Mouse (Mus musculus) midbrain, embryonic 10.5 days (tissue): ENCODE results near the gene Slc25a22. TPM values are rescaled to one million over a fixed set of nuclear protein-coding genes. Genes with fewer than 3 reads are reported as not detected.

ENCODE experiments used
- DNase-seq: peaks from one replicate; pipeline ENCODE4 v3.0.0-alpha.2; 2017; ENCODE audit warnings: low spot score
- H3K27ac ChIP-seq: fragments of 300-500 bp; sonication (generic); replicated peaks from 2 replicates; pipeline ENCODE4 v1.5.1; 2016; ENCODE audit warnings: mild to moderate bottlenecking
- H3K27me3 ChIP-seq: fragments of 300-500 bp; sonication (generic); 2 replicates; pipeline ENCODE4 v1.6.1; 2016; ENCODE audit warnings: low read depth, mild to moderate bottlenecking; ENCODE audit not compliant: poor library complexity, severe bottlenecking
- H3K36me3 ChIP-seq: fragments of 300-500 bp; sonication (generic); 2 replicates; pipeline ENCODE4 v1.6.1; 2016; ENCODE audit warnings: mild to moderate bottlenecking, moderate library complexity
- H3K4me1 ChIP-seq: fragments of 300-500 bp; sonication (generic); 2 replicates; pipeline ENCODE4 v1.6.1; 2016
- H3K4me3 ChIP-seq: fragments of 300-500 bp; sonication (generic); 2 replicates; pipeline ENCODE4 v1.5.1; 2016; ENCODE audit warnings: mild to moderate bottlenecking, moderate library complexity
- H3K9me3 ChIP-seq: fragments of 300-500 bp; sonication (generic); replicated peaks from 2 replicates; pipeline ENCODE4 v1.6.1; 2016; ENCODE audit warnings: mild to moderate bottlenecking
- WGBS: fragments of 180-500 bp; shearing (Covaris S2); methylation state at CpG from one replicate; pipeline ENCODE4 v1.1.7; 2016; 5-methylcytosine and 5-hydroxymethylcytosine counted together
- polyA plus RNA-seq: library from polyadenylated mRNA; unstranded; fragments of >200 nt; fragmentation: Nextera tagmentation; extraction: Ambion mirVana; gene quantifications from 2 replicates; pipeline ENCODE4 v1.2.1, GENCODE M21; 2016

The Slc25a22 gene
- polyA plus RNA-seq, 1 experiment from 2014 or later = 43.7 TPM

DNA sequence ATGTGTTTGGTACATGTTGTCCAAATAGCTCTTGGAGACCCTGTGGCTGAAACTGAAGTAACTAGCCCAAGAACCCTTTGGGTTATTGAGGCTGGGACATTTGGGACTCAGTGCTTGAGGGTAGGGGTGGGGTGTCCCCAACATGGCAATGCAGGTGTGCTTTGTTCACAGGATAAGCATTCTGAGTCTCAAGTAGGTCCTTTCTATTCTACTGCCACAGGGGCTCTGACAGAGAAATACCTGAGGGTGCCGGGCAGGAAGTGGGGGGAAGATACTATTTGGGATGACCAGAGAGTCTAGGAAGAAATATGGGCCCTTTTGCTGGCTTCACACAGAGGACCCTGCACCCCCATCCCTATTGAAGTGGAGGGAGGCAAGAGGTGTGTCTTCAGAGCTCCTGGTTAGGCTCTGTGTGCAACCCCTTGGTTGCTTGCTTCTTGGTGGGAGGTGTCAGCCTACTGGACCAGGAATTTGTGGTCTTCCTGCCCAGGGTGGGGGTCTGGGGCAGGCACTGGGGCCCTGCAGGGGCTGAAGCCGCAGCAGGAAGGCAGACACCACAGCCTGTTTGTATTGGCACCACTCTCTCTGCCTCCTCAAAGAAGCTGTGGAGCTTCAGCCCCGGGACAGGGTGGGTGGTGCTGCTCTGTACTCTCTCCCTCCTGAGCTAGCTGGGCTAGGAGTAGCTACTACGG is 40.0 kb upstream of the Slc25a22 start:
- WGBS = 72% methylated on average over 4 of the region's 4 CpGs
- Histone ChIP-seq H3K4me3 (no peak overlapping the region), H3K36me3 (peaks cover 6% of the 10 kb centered on the region), H3K4me1 (peaks cover 67% of the 10 kb centered on the region), H3K9me3 (no peaks in the 10 kb centered on the region), H3K27ac (no peak overlapping the region), H3K27me3 (peaks cover 50% of the 10 kb centered on the region)
- no peak for DNase-seq

DNA sequence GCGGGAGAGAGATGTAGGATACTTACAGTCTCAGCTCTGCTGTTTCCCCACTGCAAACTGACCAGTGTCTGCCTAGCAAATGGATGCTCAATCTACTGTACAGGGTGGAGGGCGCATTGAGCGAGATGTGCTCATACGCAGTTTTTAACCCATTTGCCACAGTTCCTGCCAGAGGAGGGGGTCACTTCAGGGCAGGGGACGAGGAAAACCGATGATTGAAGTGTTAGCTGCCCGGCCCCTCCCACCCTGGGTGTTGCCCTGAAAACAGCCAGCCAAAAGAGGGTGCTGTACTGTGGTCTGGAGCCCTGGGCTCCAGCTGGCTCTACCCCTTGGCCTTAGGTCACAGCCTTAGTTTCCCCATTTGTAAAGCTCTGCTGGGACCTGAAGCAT is 39.3 kb upstream of the Slc25a22 start:
- Histone ChIP-seq H3K4me1 (peaks cover 61% of the 10 kb centered on the region), H3K36me3 (peaks cover 14% of the 10 kb centered on the region), H3K27me3 (peaks cover 42% of the 10 kb centered on the region), H3K4me3 (peak overlapping the region; percentile 84), H3K27ac (peak overlapping the region; percentile 99), H3K9me3 (no peaks in the 10 kb centered on the region)
- 21% methylated on average over 7 of the region's 7 CpGs for WGBS
- no peak for DNase-seq

DNA sequence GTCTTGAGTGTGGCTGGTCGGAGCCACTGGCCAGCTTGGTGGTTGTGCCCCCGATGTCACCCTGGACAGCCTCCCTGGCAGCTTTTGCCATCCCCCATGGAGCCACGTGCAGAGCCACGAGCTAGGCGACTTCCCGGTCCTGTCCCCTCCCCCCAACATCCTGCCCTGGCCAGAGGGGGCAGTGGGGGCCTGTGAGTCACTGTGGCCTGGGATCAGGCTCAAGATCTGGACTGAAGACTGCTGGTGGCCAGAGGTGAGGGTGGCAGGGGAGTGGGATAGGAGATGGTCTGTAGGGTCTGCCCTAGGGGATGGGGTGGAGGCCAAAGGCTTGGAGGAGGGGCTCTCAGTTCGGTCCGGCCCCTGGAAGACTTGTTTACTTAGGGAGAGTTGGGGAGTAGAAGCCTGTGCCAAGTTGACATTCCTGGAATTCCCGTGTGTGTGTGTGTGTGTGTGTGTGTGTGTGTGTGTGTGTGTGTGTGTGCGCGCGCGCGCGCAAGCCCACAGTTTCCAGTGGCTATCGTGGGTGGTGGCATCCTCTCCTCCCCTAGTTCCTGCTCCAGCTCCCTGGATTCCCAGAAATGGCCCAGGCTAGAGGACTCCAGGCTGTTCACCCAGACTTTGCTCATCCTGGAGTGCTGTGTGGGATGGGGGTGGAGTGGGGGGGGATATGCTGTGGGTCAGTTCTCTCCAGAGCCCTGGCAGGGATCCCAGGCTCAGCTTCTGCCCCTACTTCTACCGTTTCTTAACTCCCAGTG is 38.7 kb upstream of the Slc25a22 start:
- 4% methylated on average over 17 of the region's 17 CpGs for WGBS
- peaks cover 18% of the 10 kb centered on the region for H3K36me3 ChIP-seq
- peaks cover 55% of the 10 kb centered on the region for H3K4me1 ChIP-seq
- peak; percentile 61 for DNase-seq
- peak overlapping the region; percentile 99 for H3K27ac ChIP-seq
- no peaks in the 10 kb centered on the region for H3K9me3 ChIP-seq
- peaks cover 37% of the 10 kb centered on the region for H3K27me3 ChIP-seq
- peak overlapping the region; percentile 84 for H3K4me3 ChIP-seq

DNA sequence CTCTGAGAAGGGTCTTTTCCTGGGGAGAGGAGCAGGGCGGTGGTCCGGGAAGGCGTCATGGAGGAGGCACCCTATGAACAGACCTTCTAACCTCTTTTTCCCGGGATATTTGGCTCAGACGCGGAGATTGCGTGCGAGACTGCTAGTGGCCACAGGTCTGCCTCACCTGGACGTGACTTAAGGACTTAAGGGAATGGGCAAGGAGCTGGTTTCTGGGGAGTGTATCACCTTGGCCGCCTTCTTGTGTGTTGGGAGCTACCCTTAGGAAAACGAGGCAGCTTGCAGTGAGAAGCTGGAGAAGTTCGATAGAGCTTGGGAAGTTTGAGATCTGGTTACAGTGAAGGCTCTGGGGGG is 38.1 kb upstream of the Slc25a22 start:
- DNase-seq = no peak
- H3K36me3 ChIP-seq = peaks cover 24% of the 10 kb centered on the region
- WGBS = 4% methylated on average over 12 of the region's 12 CpGs
- H3K4me1 ChIP-seq = peaks cover 49% of the 10 kb centered on the region
- peak overlapping the region; percentile 84 for H3K4me3 ChIP-seq
- H3K27me3 ChIP-seq = peaks cover 31% of the 10 kb centered on the region
- no peaks in the 10 kb centered on the region for H3K9me3 ChIP-seq
- peak overlapping the region; percentile 99 for H3K27ac ChIP-seq

DNA sequence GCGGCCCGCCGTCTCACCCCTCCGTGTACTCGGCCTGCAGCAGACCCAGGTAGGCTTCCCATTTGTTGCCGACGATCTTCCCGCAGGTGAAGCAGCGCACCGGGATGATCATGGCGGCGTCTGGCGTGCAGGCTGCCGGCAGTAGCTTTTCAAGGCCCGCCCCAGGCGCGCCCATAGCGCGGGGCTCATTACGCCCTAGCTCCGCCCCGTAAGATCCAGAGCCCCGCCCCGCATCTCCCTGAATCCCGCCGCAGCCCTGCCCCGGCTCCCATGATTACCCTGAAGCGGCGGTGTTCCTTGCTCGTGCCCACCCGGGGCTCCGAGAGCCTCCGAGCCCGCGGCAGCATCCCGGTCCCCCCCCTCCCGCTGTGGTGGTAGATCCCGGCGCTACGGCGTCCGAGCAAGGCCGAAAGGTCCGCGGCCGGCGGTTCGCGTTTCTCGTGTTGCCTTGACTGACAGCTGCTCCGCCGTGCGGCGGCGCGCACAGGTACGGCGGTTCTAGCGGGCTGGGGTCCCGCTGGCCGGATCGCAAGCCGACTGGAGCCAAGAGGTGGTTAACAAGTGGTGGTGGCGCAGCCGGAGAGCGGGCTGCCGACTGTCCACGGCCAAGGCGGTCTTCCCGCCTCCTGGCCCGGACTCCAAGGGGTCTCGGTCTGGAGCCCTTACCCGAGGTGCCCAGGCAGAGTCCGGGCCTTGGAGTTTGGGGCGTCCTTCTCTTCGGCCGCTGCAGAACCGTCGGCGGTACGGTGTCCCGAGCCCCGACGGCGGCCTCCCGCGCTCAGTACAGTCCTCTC is 37.5 kb upstream of the Slc25a22 start, which contains the start of the genes Polr2l and Tspan4:
TSS of gene Polr2l (minus strand) at position 122 of the 794 bp plus-strand sequence.
TSS of gene Tspan4 (plus strand) at position 230 of the 794 bp plus-strand sequence.
- DNase-seq = peak; percentile 91
- peak within 1 kb of the TSS; percentile 84 for H3K4me3 ChIP-seq
- H3K27ac ChIP-seq = peak within 1 kb of the TSS; percentile 99
- peaks cover 30% of the 10 kb centered on the region for H3K36me3 ChIP-seq
- WGBS = under 1% methylated on average over 87 of the region's 87 CpGs
- H3K9me3 ChIP-seq = no peaks in the 10 kb centered on the region
- peaks cover 31% of the 10 kb centered on the region for H3K27me3 ChIP-seq
- H3K4me1 ChIP-seq = peaks cover 47% of the 10 kb centered on the region

DNA sequence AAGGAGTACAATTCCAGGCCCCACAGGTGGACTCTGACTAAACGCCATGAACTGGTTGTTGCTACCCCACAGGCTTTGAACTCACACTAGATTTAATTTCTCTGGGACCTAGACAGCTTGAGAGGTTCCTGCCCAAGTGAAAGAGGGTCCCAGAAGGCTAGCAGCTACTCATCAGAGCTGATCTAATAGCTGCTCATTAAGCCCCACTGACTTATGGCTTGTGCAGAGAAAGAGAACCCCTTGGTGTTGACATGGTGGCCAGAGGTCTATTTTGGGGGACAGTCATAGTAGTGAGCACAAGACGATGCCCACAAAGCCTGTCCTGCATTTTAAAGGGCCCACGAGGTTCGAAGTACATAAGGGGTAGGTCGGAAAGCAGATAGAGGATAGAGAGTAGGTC is 36.5 kb upstream of the Slc25a22 start:
- Histone ChIP-seq H3K9me3 (no peaks in the 10 kb centered on the region), H3K27ac (peak overlapping the region; percentile 99; the same call in 1 of the 2 replicates), H3K4me1 (peaks cover 58% of the 10 kb centered on the region), H3K4me3 (peak overlapping the region; percentile 84), H3K36me3 (peaks cover 40% of the 10 kb centered on the region), H3K27me3 (peaks cover 31% of the 10 kb centered on the region)
- WGBS = 12% methylated on average over 5 of the region's 5 CpGs
- no peak for DNase-seq

DNA sequence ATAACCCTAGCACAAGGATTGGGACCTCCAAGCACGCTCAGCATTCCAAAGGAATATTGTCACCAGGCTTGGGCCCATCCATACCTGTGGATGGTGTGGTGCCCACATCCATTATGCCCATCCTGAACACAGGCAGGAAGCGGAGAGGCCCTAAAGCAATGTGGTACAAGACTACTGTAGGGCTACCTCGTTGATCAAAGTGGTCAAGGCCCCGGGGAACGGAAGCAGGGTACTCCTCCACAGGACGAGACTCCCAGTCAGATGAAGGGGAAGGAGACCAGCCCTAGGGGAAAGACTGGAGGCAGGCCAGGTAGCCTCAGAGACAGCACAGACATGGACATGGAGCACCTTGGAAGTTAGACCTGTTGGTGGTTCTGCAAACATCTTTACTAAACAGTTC is 35.1 kb upstream of the Slc25a22 start:
- WGBS = 92% methylated on average over 6 of the region's 6 CpGs
- Histone ChIP-seq H3K9me3 (no peaks in the 10 kb centered on the region), H3K4me3 (no peak overlapping the region), H3K36me3 (peaks cover 41% of the 10 kb centered on the region), H3K27ac (no peak overlapping the region), H3K27me3 (peaks cover 24% of the 10 kb centered on the region), H3K4me1 (peaks cover 67% of the 10 kb centered on the region)
- no peak for DNase-seq

DNA sequence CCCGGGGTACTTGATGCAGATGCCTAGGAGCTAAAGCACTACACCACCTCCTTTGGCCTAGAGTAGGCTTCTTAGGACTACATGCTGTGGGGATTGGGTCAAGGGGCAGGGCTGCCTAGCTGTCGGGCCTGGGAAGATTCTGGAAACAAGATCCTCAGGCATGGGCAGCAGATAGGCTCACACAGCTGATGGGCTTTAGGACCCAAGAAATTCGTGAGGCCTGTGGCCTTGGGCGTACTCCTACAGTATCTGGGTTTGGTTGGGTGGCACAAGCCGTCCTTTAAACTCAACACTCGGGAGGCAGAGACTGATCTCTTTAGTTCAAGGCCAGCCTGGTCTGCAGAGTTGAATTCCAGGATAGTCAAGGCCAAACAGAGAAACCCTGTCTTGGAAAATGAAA is 34.5 kb upstream of the Slc25a22 start:
- Histone ChIP-seq H3K27me3 (peaks cover 19% of the 10 kb centered on the region), H3K4me1 (peaks cover 68% of the 10 kb centered on the region), H3K36me3 (peaks cover 41% of the 10 kb centered on the region), H3K4me3 (no peak overlapping the region), H3K9me3 (no peaks in the 10 kb centered on the region), H3K27ac (no peak overlapping the region)
- no peak for DNase-seq
- WGBS = 90% methylated on average over 6 of the region's 6 CpGs

DNA sequence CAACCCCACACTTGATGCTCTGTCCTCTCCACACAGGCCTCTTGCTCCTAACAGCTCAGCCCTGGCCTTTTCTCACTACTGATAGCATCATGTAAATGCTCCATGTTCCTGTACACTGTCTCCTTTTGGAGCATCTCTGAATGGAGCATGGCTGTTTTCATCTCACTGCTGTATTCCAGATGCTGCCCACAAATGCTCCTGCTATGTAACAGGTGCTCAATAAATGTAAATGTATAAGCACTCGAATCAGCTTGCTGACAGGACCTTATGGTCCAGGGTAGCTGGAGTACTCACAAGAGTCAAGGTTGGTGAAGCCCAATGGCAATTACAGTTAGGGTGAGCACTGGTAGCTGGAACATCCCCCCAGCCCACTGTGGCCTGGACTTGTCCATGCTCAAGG is 33.5 kb upstream of the Slc25a22 start:
- Histone ChIP-seq H3K27me3 (peaks cover 19% of the 10 kb centered on the region), H3K36me3 (peaks cover 41% of the 10 kb centered on the region), H3K27ac (no peak overlapping the region), H3K4me1 (peaks cover 64% of the 10 kb centered on the region), H3K9me3 (no peaks in the 10 kb centered on the region), H3K4me3 (no peak overlapping the region)
- 88% methylated on average over 1 of the region's 1 CpGs for WGBS
- no peak for DNase-seq

DNA sequence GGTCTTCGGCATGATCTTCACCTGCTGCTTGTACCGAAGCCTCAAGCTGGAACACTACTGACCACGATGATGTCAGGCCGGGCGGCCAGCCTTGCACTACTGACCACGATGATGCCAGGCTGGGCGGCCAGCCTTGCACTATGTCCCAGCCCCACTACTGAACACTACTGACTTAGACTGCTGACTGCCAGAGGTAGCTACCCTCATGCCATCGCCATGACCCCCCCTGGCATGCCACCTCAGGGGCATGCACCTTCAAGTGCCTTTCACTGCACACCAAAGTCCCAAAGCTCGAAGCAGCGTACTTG is 32.9 kb upstream of the Slc25a22 start:
- Histone ChIP-seq H3K27me3 (peaks cover 19% of the 10 kb centered on the region), H3K36me3 (peaks cover 41% of the 10 kb centered on the region), H3K27ac (no peak overlapping the region), H3K9me3 (no peaks in the 10 kb centered on the region), H3K4me3 (no peak overlapping the region), H3K4me1 (peaks cover 62% of the 10 kb centered on the region)
- 95% methylated on average over 10 of the region's 10 CpGs for WGBS
- no peak for DNase-seq

DNA sequence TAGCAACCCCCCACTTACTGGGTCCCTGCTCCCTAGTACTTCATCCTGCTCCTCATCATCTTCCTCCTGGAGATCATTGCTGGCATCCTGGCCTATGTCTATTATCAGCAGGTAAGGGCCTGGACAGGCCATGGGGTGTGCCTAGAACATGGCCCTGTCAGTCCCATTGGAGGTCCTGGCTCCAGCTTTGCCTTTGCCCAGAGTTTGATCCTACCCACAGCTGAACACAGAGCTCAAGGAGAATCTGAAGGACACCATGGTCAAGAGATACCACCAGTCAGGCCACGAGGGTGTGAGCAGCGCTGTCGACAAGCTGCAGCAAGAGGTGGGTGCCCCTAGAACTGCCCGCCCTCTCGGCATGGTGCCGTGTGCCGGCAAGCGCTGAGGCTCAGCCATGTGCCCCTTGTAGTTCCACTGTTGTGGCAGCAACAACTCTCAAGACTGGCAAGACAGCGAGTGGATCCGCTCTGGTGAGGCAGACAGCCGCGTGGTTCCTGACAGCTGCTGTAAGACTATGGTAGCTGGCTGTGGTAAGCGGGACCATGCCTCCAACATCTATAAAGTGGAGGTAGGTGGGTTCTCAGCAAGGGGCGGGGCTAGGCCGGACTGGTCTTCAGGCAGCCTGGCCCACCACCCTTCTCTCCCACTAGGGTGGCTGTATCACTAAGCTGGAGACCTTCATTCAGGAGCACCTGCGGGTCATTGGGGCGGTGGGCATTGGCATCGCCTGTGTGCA is 32.4 kb upstream of the Slc25a22 start:
- peaks cover 64% of the 10 kb centered on the region for H3K4me1 ChIP-seq
- peak overlapping the region; percentile 73; the same call in 1 of the 2 replicates for H3K4me3 ChIP-seq

DNA sequence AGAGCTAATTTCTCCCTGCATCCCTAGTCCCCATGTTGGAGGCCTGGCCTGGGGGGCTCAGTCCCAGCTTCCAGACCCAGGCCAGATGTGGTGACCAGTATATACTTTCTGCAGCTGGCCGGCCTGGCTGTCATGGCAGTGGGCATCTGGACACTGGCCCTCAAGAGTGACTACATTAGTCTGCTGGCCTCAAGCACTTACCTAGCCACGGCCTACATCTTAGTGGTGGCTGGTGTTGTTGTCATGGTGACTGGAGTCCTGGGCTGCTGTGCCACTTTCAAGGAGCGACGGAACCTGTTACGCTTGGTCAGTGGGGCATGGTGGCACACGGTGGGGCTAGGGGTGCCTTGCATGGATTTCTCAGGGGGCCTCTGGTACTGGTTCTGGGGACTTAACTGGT is 31.7 kb upstream of the Slc25a22 start:
- no peak for DNase-seq
- peaks cover 41% of the 10 kb centered on the region for H3K36me3 ChIP-seq
- H3K4me3 ChIP-seq = peak overlapping the region; percentile 73
- H3K9me3 ChIP-seq = no peaks in the 10 kb centered on the region
- H3K4me1 ChIP-seq = peaks cover 69% of the 10 kb centered on the region
- H3K27ac ChIP-seq = peak overlapping the region; percentile 87
- WGBS = 64% methylated on average over 6 of the region's 6 CpGs
- peaks cover 29% of the 10 kb centered on the region for H3K27me3 ChIP-seq

More for the DNA sequence above, 32.4 kb upstream of the Slc25a22 start:
- WGBS = 92% methylated on average over 18 of the region's 18 CpGs
- Histone ChIP-seq H3K9me3 (no peaks in the 10 kb centered on the region), H3K36me3 (peaks cover 41% of the 10 kb centered on the region), H3K27me3 (peaks cover 22% of the 10 kb centered on the region), H3K27ac (no peak overlapping the region)
- DNase-seq = no peak
